Mouse (Mus musculus): ENCODE results near the gene Zhx3.

Gene Zhx3

GRCm38 (mm10) chr2:160804794-160805527, 67.8 kb downstream of the Zhx3 start:
- no peak for DNase-seq (ENCODE audit: low read depth, low spot score)

DNA sequence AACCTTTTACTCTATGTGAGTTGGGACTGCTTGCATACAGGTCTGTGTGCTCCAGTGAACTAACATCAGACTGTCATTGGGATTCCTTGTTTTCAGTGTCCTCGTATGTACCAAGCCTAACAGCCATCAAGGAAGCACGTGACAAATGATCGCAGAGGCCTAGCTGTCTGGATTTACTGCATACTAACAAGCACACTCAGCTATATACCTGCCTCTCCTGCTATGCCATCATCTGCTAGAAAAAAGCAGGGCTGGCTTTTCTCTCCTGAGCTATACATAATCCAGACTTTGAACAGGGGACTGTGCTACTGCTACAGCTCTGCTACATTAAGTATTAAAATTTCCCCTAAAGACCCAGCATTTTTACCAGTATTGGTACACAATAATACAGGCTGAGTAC, 70.5 kb downstream of the Zhx3 start:
- DNase-seq (ENCODE audit: low read depth, low spot score) = no peak

GRCm38 (mm10) chr2:160800967-160801366, 71.8 kb downstream of the Zhx3 start:
- no peak for DNase-seq (ENCODE audit: low read depth, low spot score)

DNA sequence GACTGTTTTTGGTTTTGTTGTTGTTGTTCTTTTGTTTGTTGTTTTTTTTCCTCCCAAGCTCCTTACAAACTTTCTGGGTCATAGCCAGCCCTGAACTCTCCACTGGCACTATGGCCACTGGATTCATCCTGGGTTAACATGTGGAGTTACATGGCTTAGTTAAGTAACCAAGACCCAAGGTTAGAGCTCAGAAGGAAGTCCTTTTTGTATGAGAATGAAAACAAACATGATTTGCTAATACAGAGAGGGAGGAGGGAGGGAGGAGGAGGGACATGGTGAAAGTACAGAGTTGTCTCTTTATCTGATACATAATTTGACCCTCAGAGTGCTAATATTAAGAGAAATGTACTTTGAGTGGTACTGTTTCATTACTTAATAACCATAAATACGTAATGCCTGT, 74.6 kb downstream of the Zhx3 start:
- DNase-seq (ENCODE audit: low read depth, low spot score) = no peak

- no peak for DNase-seq (ENCODE audit: low read depth, low spot score)
Measured at GRCm38 (mm10) chr2:160796973-160797372, 75.8 kb downstream of the Zhx3 start.

GRCm38 (mm10) chr2:160793117-160793516, 79.7 kb downstream of the Zhx3 start:
- no peak for DNase-seq (ENCODE audit: low read depth, low spot score)

DNA sequence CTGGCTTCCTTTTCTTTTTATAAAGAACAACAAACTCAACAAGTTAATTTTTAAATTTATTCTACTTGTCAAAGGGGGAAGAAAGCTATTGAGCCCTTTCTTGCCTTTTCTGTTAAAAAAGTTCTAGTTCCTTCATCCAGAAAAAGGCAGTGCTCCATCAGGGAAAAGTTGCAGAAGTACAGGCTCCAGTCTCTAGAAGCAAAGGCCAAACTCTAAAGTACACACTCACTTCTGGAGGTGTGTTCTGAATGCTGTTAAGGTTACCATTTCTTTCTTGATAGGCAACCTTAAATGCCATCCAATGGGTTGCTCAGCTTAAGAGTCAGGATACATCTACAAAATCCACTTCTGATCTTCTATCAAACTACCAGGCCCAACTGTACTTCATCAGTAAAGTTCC, 83.1 kb downstream of the Zhx3 start:
- no peak for DNase-seq (ENCODE audit: low read depth, low spot score)

DNA sequence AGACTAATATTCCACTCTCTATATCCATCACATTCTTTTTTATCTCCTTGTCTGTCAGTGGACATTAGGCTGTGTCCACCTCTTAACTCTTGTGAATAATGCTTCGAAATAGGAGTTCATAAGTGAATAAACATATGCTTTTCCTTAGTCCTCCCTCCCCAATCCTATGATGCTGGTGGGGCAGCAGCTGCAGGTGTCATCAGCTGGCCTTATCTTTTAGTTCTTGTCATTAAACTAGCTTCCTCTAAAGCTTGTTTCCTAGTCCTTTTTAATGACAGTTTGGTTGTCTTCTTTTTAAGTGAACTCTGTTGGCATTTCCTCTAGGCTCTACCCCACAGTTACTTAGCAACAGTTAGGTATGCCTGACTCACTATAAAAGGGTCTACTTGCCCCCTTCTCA, 83.8 kb downstream of the Zhx3 start:
- no peak for DNase-seq (ENCODE audit: low read depth, low spot score)

- DNase-seq (ENCODE audit: low read depth, low spot score) = no peak
Measured at GRCm38 (mm10) chr2:160786333-160786732, 86.5 kb downstream of the Zhx3 start.

- no peak for DNase-seq (ENCODE audit: low read depth, low spot score)
Measured at GRCm38 (mm10) chr2:160780834-160781219, 92.0 kb downstream of the Zhx3 start.

DNA sequence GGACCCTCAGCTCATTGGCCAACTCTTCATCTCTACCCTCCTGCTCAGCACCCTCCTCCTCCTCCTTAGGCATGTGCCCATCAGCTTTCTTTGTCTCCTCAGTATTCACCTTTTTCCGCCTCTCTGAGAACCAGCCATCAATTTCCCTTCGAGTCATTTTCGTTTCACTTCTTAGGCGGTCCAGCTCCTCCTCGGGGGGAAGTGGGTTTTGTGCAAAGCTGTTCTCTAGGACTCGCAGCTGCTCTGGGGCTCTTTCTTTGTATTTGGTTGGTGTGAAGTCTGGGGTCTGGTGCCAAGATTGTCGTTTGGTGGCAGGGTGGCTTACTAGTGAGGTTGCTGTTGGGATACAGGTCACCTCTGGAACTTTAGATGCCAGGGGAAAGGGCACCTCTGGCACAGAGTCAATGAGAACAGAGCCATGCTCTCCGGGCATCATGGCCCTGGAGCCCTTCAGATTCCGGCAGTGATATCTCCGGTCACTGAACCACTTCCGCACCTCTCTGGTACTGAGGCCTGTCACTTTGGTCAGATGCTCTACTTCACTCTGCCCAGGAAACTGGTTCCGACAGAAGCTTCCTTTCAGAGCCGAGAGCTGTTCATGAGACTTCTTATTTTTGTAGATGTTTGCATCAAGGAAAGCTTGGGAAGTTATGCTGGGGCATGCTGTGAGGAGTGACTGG, 92.5 kb downstream of the Zhx3 start:
- DNase-seq (ENCODE audit: low read depth, low spot score) = no peak

DNA sequence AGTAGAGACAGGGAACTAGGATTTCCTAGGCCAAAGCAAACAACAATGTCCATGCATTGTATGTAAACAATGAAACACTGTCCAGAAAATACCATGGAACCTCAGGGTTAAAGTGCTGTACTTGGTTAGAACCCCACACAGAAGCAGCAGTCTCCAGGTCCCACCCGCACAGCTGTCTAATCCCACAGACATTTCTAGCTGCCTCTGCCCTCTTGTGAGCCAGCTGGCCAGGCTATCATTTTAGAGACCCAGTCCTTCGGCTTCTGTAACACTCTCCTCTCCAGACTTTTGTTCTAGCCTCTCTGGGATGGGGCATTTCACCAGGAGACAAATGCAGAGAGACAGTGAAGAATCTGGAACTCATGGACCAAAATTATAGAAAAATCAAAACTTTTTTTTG, 94.8 kb downstream of the Zhx3 start:
- DNase-seq (ENCODE audit: low read depth, low spot score) = no peak

GRCm38 (mm10) chr2:160771325-160772276, 101.2 kb downstream of the Zhx3 start:
- no peak for DNase-seq (ENCODE audit: low read depth, low spot score)

DNA sequence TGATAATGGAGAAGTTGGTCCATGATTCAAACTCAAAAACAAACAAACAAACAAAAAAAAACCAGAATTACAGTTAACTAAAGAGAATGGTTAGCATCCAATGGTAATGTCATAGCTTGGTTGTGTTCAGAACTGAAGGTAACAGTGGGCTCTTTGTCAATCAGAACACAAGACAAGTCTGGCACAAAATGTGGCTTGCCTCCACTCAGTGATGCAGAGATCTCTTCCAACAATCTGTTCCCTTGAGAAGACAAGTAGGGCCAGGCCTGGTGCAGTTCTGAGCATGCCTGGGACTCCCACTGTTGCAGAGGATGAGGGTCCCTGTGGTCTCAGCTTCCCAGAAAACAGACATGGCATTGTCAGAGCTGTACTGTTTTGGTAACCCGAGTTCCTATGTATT, 101.9 kb downstream of the Zhx3 start:
- no peak for DNase-seq (ENCODE audit: low read depth, low spot score)

GRCm38 (mm10) chr2:160770409-160770808, 102.4 kb downstream of the Zhx3 start:
- DNase-seq (ENCODE audit: low read depth, low spot score) = no peak

DNA sequence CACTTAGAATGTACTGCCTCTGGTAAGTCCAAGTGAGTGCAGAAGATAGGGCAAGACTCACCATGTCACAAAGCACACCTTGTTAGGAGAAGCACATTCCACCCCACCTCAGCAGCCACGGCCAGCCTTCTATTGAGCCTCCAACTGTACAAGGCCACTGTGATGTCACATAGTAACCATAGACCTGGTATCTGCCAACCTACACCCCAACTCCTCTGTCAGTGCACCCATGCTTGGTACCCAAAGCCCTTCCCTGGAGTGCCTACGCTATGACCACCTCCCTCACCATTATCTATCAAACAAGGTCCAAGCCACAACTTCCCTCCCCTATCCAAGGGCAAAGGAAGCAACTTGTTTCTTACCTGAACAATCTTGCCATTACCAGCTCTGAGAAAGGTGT, 103.8 kb downstream of the Zhx3 start:
- DNase-seq (ENCODE audit: low read depth, low spot score) = no peak

- no peak for DNase-seq (ENCODE audit: low read depth, low spot score)
Measured at GRCm38 (mm10) chr2:160768097-160768695, 104.6 kb downstream of the Zhx3 start.

DNA sequence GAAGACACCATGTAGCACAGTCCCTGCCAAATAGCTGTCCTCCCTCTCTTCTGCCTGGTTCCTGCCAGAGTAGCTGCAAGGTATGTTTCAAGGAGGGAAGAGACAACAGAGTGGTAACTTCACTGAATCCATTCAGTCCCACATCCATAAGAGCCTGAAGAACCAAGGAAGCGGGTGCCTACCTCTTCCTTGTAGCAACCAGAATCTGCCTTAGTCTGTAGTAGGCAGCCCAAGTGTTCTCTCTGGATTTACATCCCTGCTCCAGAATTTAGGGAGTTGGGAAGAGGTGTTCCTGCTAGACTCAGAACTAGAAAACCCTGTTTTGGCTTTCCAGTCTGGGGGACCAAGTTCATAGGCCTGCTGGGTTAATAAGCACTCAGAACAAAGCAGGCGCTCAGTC, 105.6 kb downstream of the Zhx3 start:
- DNase-seq (ENCODE audit: low read depth, low spot score) = no peak

GRCm38 (mm10) chr2:160766371-160766771, 106.4 kb downstream of the Zhx3 start:
- no peak for DNase-seq (ENCODE audit: low read depth, low spot score)

GRCm38 (mm10) chr2:160765096-160765495, 107.7 kb downstream of the Zhx3 start:
- no peak for DNase-seq (ENCODE audit: low read depth, low spot score)

- no peak for DNase-seq (ENCODE audit: low read depth, low spot score)
Measured at GRCm38 (mm10) chr2:160764386-160764785, 108.4 kb downstream of the Zhx3 start.

- DNase-seq (ENCODE audit: low read depth, low spot score) = no peak
Measured at GRCm38 (mm10) chr2:160763816-160764215, 109.0 kb downstream of the Zhx3 start.
